Mouse (Mus musculus): ENCODE measurements around the gene Sppl2a. TPM values are rescaled to one million over a fixed set of nuclear protein-coding genes. Genes with fewer than 3 reads are reported as not detected.
"Not testable (repeated sequence)": the region's sequence is repeated elsewhere in the genome, so short reads cannot be mapped to it uniquely, and the experiment has no call there.

Gene Sppl2a
- 59.1 and 64.9 TPM in 2 replicates for total RNA-seq (2021)
- long read RNA-seq, experiment 1, full-length matches to known transcripts: 16 of 26 reads
- long read RNA-seq, experiment 1, partial matches to known transcripts: 3 of 26 reads
- long read RNA-seq, experiment 1, other reads (novel, unspliced or antisense): 7 of 26 reads
- long read RNA-seq, experiment 2, full-length matches to known transcripts: 4 of 14 reads
- long read RNA-seq, experiment 2, partial matches to known transcripts: 1 of 14 reads
- long read RNA-seq, experiment 2, other reads (novel, unspliced or antisense): 9 of 14 reads

DNA sequence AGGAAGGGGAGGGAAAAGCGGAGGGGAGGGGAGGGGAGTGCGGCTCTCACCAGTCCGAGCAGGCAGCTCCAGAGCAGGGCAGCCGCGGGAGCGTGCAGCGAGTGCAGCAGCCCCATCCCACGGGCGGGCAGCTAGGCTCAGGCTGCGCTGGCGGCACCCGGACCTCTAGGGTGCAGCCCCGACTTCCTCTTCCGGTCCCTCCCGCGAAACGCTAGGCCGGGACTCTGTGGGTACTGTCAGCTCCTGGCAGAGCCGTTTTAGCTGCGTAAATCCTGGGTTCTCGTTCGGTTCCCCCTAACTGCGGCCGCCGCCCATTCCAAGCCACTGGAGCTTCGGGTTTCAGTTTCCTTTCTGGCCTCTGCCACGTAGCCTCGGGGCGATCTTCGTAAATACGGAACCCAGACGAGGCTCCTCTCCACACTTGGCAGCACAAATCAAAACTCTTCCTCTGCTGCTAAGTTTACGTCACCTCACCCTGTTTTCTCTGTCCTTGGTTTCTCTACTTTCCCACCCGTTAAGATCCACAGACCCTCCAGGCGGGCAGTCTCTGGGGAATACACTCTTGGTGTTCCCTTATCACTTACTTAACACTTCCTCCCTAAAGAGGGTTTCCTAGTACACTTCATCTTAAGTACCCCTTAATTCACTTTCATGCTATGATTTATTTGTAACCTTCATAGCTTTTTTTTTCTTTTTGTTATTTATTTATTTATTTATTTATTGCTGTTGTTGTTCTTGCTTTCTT is at the start of gene Sppl2a:
TSS of gene Sppl2a (minus strand) at position 339 of the 745 bp plus-strand sequence.
- peak; percentile 96 for DNase-seq

DNA sequence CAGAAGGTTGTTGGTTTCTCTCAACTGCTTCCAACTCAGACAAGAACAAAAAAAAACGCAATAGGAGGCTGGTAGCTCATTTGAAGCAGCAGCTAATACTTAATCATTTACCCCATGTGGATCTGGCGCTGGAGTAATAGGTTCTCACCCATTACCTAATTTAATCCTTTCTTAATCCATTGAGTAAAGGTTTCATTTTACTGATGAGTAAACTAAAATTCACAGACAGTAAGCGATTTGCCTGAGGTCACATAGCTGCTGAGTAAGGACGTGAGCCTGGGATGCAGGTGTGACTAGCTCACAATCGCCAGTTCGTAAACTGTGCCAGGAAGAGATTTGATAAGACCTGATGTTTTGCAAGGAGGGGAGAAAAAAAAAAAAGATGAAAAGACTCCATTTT is 44.4 kb upstream of the Sppl2a start:
- no peak for DNase-seq

DNA sequence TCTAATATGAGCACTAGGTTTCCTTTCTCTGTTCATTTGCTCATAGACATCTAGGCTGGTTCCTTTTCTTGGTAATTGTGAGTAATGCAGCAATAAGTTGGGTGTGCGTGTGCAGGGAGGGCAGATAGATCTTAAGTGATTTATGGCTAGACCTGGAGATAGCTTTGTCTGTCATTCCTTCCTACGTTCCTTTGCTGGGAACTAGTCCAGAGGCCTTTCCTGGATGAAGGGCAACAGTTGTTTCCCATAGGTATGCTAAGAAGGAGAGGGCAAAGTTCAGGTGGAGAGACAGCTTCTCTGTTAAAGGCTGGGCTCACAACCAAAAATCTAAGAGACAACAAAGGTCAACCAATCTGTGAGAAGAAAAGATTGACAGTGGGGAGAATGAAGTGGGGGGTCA is 28.7 kb upstream of the Sppl2a start:
- DNase-seq: no peak

DNA sequence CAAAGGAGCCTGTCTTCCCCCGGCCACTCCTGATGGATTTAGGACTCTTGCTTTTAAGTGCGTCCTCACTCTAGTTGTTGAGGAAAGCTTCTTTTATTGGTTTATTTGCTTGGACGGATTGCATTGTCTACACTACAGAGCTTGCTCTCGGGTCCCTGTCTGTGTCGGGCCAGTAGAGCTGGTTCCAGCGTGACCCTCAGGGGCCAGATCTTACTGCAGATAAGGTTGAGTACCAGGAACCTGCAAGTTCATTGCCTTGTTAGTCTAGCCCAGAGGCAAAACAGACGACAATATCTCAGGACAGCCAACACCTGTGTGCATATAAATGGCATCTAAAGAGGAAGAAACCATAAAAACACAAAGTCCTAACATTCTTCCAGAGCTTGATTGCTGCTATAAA is 22.6 kb upstream of the Sppl2a start:
- DNase-seq: no peak

DNA sequence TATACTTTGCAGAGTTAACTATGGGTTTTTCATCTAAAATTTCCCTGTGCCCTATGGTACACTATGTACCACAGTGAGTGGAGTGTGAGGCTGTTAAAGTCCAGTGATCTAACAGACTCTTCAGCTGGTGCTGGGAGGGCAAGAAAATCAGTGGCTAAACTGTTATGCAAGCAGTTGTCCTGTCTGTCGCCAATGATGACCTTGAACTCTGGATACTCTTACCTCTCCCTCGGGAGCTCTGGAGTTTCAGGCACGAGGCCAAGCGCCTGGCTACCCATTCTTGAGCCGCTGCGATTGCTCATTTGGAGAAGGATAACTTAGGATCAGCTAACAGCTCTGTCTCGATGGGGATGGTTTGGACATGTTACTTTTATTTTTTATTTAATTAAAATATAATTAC is 18.1 kb upstream of the Sppl2a start:
- DNase-seq: peak; percentile 82

DNA sequence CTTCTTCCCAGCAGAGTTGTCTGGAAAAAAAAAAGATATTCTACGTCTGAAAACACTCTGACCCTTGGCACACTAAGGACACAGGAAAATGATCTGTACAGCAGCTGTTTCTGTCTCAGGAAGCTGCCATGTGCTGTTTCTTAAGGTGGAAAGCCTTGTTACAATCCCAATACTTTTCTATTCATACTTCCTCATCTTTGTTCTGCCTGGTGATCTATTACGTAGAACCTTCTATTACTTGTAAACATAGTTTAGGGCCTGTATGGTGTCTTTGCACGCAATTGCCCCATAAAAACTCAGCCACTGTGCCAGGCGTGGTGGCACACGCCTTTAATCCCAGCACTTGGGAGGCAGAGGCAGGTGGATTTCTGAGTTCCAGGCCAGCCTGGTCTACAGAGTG is 17.4 kb upstream of the Sppl2a start:
- DNase-seq: no peak

DNA sequence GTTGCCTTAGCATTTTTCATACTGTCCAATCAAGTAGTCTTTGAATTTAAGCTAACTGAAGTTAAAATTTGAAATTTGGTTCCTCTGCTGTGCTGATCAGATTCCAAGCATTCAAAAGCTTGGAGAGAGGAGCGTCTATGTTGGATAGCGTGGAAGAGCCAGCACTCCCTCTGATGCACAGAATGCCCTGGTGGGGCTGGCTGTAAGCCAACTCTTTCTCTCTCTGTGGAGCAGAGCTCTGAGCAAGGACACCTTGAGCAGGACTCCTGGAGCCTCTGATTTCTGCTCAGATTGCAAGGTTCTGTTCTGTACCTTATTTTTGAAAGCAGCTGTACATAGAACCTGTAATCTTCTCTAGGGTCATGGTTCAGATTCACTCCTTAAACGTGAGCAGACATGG is 16.8 kb upstream of the Sppl2a start:
- DNase-seq: peak; percentile 83

DNA sequence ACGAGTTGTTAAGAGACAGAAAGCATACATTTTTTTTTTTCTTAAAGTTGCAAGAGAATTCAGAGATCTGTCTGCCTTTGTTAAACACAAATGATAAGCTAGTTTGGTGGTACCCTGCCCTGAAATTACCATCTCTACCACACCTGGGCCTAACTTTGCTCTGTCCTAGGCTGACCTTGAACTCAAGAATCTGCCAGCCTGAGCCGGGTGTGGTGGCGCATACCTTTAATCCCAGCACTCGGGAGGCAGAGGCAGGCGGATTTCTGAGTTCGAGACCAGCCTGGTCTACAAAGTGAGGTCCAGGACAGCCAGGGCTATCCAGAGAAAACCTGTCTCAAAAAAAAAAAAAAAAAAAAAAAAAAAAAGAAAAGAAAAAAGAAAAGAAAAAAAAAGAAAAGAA is 16.3 kb upstream of the Sppl2a start:
- DNase-seq: not testable (repeated sequence)

DNA sequence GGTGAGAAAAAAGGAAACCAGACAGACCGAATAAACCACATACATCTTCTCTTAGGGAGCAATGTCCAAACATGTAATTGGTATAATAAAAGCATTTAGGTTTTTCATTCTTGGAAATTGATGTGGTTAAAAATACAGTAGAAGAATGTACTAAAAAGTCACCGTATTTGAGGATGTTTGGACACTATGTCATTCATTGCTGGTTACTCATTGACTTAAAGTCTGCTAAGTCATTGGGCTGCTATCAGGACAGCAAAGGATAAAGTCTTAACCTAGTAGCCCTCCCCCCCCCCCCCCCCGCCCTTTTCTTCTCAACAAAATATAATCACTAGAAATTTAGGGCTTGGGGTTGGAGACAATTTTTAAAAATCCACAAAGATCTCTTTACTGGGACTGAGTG is 15.2 kb upstream of the Sppl2a start:
- DNase-seq: no peak

DNA sequence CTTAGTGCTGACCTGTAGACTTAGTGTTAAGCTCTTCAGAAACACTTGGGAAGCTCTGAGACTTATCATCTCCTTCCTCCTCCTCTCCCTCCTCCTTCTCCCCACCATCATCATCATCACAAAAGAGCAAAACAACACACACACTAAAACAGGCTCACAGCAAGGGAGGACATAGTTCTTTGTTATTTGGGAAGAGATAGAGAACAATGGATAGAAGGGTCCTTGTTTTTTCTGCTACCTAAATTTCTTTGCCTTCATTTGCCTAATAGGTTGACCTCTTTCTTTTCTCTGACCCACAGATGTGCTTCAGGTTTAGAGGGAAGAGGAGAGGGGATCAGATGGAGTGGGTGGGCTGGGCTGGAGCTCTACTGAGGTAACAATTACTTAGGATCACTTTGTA is 14.6 kb upstream of the Sppl2a start:
- DNase-seq: no peak

DNA sequence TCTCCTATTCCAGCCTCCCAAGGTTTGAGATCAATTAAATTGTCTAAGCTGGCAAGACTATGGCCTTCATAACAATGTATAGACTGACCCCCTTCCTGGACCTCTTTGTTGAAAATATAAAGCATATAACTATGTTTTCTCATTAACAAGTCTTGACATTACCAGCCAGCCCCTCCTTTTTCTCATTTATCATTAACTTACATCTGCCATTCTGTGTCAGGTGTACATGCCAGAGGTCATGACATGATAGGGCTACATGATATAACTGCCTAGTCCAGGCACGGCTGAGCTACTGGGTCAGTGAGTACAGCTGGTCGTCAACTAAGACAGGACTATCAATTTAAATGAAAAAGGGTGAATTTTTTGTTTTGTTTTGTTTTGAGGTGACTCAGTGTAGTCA is 10.2 kb upstream of the Sppl2a start:
- DNase-seq: no peak

DNA sequence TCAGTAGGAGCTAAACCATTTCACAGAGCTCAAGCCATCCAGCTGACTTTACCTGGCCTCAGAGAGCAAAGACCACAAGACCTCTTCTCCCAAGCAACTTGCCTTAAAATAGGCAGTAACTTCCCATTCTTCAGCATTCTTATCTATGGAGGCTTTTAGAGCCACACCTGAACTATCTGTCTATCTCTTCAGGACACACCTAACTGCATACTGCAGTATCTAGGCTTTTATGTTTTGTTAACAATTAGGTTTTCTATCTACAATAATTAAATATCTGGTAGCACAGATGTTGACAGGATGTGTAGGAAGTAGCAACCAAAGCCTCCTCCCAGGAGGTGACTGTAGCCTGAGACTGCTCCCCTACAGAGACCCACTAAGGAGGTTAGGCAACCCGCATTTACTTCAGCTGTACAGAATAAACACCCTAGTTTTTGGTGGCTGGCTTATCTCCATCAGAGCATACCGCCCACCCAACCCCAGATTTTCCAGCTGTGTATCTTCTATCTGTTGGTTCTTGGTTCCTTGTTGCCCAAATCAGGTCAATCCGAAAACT is 7.4 kb upstream of the Sppl2a start:
- DNase-seq: no peak

DNA sequence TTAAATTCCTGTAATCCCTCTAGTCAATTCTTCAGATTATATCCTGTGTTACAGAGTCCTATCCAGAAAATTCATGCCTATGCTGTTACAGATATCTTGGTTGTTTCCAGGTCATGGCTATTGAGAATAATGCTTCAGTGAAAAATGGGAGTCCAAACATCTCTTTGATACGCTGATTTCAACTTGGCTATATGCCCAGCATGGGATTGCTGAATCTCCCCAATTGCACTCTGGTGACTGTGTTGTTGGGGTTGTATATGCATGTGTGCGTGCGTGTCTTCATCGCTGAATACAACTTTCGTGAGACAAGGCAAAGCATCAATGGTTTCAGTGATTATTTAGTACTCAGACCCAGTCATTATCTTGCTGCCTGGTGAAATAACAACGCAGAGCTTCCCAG is 5.0 kb upstream of the Sppl2a start:
- no peak for DNase-seq

DNA sequence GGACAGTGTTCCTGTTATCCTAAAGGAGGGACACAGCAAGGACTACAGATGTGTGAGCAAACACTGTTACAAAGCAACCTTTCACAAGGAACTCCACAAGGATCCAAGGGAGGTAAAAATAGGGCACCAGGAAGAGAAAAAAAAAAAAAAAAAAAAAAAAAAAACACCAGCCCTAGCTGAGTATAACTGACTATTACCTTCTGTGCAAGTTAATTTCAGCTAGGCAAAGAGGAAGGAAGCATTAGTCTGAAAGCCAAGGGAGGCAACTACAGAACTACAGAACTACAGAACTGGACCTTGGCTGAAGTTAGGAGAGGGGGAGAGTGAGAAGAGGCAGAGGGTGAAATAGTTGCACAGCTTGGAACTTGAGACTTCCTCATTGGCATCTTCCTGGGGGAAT is 886 bp upstream of the Sppl2a start:
- no peak for DNase-seq

DNA sequence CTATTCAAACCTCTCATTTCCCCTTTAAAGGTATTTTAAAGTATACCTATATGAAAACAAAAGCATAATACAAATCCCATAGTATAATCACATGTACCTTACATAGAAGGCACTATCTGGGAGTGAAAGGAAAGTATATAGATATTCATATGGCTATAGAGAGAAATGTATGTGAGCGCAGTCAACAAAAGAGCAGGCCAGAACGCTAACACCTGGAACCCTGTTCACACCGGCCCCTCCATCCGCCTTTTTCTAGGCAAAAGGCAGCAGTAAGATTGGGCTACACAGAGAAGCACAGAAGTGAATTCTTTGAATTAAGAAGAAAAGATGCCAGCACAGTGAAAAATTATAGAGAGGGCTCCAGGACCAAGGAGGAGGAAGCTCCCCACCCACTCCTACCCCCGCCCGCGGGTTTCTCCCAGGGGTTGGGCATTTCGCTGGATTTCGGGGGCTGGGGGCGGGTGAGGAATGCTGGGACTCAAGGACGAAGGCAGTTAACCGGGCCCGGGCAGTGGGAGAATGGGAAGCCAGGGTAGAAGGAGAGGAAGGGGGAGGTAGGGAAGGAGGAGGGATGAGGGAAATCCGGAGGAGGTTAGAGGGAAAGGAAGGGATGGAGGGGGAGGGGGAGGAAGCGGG is 656 bp downstream of the Sppl2a start:
- no peak for DNase-seq

DNA sequence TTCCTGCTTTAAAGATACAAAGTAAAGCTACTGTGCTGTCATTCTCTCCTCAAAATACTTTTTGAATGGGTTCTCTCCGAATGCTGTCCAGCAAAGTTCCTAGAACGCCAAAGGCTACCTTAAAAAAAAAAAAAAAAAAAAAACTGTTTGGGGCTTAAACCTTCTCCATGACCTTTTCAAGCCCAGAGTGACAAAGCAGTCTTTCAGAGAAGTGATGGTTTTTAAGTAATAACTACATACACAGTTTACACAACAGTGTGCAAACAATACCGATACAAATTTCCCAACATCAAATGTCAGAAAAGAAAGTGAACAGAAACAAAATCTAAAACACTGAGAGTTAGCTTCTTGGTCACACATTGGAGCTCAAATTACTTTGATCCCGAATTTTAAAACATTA is 1.3 kb downstream of the Sppl2a start:
- DNase-seq: no peak

DNA sequence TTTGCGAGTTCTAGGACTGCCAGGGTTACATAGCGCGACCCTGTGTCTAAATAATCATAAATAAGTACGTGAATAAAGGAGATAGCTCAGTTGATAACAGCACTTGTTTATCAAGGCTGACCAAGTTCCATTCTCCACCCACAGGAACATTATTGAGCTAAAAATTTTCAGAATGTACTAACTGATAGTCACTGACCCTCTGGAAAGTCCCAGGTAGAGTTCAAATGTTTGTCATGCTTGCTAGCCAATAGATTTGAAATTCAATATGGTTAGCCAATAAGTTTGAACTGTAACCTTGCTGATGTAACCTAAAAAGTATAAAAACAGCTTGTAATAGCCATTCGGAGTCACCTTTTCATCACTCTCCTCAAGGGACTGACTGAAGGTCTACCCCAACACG is 4.4 kb downstream of the Sppl2a start:
- DNase-seq: no peak

DNA sequence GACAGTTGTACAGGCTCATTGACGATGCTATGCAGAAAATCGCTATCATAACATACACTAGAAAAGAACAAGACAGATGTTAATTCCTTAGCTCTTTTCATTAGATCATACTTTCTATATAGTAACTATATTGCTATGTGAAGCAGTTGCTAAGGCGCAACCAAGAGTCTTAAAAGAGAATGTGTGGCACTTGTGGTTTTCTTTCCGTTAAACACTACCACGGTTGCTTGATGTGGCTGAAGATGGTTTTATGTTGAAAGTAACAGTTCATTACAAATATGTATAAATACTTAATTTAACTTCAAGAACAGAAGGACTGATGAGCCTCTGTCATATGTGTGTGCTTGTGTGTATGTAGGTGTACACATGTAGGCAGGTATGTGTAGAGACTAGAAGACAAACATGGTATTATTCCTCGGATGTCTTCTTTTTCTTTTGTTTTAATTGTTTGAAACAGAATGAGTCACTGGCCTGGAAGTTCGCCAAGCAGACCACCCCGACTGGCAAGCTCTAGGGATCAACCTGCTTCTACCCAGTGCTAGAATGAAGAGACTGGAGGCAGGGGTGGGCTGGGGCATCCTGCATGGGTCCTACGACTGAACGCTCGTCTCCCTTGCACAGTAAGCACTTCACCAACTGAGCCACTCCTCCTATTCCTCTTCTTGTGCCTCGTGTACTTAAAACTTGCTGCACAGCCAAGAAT is 12.5 kb downstream of the Sppl2a start:
- no peak for DNase-seq

DNA sequence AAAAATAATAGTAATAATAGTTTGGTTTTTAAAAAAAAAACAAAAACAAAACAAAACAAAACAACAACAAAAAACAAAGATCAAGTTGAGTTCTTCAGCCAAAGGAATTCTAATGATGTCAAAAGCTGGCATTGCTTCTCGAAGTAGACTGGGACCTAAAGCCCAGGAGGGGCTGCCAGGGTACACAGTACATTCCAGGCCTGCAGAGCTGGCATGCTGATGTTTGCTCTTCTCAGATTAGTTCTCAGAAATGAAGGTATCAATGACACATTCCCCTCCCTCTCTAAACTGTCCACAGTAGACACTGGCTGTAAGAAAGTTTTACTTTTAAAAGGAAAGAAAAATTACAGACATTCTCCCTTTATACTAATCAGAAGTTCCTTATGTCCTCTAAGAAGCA is 16.8 kb downstream of the Sppl2a start:
- no peak for DNase-seq

DNA sequence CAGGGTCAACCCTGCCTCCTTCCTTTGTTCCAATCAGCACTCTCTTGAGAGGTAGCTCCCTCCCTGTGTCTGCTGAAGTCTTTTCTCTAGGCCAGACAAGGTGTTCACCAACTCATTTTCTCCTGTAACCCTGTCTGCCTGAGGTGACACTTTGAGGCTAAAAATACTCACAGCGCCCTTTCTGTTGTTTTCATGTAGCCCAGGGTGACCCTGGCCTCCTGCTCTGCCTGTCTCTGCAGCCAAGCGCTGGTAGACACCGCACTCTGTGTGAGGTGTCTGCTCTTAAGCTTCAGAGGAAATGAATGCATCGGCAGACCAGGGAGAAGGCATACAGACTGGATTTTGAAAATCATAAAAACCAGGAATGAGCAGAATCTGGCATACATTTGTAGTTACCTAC is 18.9 kb downstream of the Sppl2a start:
- DNase-seq: no peak

DNA sequence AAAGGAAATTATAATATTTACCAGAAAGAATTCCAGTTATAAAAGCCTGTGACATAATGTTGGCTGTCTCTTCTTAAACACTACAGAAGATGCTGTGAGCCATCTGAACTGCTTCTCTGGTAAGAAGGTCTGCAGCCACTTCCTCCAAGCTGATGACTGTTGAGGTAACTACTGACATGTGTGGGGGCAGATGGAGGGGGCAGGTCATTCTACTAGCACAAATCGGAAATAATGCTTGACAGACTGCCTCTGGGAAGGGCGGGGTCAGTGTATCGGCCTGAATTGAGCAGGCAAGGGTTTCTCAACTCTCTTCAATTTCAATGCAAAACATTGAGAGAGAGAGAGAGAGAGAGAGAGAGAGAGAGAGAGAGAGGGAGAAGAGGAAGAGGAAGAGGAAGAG is 28.9 kb downstream of the Sppl2a start:
- no peak for DNase-seq

DNA sequence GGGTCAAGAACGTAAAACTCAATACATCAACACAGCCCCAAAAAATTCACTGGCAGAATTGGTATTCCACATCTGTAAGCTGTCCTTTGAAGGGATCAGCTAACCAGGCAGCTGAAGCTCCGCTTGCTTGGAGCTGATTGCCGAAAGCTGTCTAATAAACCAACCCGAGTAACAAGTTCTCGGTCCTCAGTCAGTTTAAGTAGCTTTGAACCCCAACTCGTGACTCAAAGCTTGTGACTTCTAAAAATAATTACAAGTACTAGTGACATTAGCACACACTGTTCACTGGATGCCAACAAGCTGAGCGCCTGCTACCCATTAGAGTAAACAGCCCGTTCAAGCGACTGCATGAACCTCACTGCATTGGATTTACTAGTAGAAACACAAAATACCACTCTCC is 35.5 kb downstream of the Sppl2a start:
- DNase-seq: no peak

DNA sequence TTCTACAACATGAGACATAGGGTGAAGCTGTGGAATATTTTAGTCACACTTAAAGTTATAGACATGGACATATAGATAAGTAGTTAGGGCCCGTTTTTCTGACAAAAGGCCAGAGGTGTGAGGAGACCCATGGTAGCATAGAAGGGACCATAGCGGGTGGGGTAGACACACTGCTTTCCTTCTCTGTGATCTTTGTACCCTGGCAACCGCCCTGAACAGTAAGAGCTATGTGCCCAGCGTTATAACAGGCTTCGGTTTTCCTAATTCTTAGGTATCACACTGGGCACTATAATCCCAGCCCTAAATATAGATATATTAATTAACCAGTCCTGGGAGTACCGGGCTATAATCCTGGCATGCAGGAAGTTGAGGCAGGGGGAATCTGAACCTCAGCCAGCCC is 36.1 kb downstream of the Sppl2a start:
- no peak for DNase-seq
